Mouse (Mus musculus) liver, embryonic 15.5 days (tissue): Measurements from ENCODE around the gene Sap25. TPM values are rescaled to one million over a fixed set of nuclear protein-coding genes. Genes with fewer than 3 reads are reported as not detected.

ENCODE experiments used
- ATAC-seq: fragments of 200-750 bp; cut with Nextera tagmentation; 2 replicates; pipeline ENCODE4 v1.8.0; 2017; ENCODE audit warnings: moderate number of reproducible peaks, mild to moderate bottlenecking, moderate library complexity; ENCODE audit not compliant: insufficient read depth
- H3K27ac ChIP-seq: fragments of 300-500 bp; sonication (generic); replicated peaks from 2 replicates; pipeline ENCODE4 v1.5.1; 2015; ENCODE audit warnings: mild to moderate bottlenecking, inconsistent platforms
- H3K27me3 ChIP-seq: fragments of 300-500 bp; sonication (generic); 2 replicates; pipeline ENCODE4 v1.6.1; 2015; ENCODE audit warnings: mild to moderate bottlenecking, inconsistent platforms
- H3K36me3 ChIP-seq: fragments of 300-500 bp; sonication (generic); replicated peaks from 2 replicates; pipeline ENCODE4 v1.6.1; 2015; ENCODE audit warnings: moderate library complexity, mild to moderate bottlenecking, inconsistent platforms
- H3K4me1 ChIP-seq: fragments of 300-500 bp; sonication (generic); replicated peaks from 2 replicates; pipeline ENCODE4 v1.6.1; 2015; ENCODE audit warnings: inconsistent platforms
- H3K4me2 ChIP-seq: fragments of 300-500 bp; sonication (generic); 2 replicates; pipeline ENCODE4 v1.6.1; 2015; ENCODE audit warnings: moderate library complexity, mild to moderate bottlenecking, inconsistent platforms
- H3K4me3 ChIP-seq: fragments of 300-500 bp; sonication (generic); replicated peaks from 2 replicates; pipeline ENCODE4 v1.5.1; 2015; ENCODE audit warnings: mild to moderate bottlenecking, inconsistent platforms
- H3K9ac ChIP-seq: fragments of 300-500 bp; sonication (generic); 2 replicates; pipeline ENCODE4 v1.6.1; 2015; ENCODE audit warnings: moderate library complexity, mild to moderate bottlenecking, inconsistent platforms
- H3K9me3 ChIP-seq: fragments of 300-500 bp; sonication (generic); replicated peaks from 2 replicates; pipeline ENCODE4 v1.6.1; 2016; ENCODE audit warnings: inconsistent platforms
- WGBS: fragments of 180-500 bp; shearing (Covaris S2); methylation state at CpG from one replicate; pipeline ENCODE4 v1.1.7; 2015; ENCODE audit warnings: mixed read lengths; ENCODE audit not compliant: insufficient replicate concordance; 5-methylcytosine and 5-hydroxymethylcytosine counted together
- polyA plus RNA-seq: library from polyadenylated mRNA; unstranded; fragments of >200 nt; fragmentation: Nextera tagmentation; extraction: Ambion mirVana; gene quantifications from 2 replicates; pipeline ENCODE4 v1.2.1, GENCODE M21; 2015

Sap25 gene
- polyA plus RNA-seq, 1 experiment from 2014 or later: 3.6 TPM

GRCm38 (mm10) chr5:137663057-137663456 is 21.9 kb downstream of the Sap25 start:
- Histone ChIP-seq H3K4me2 (no peak overlapping the region), H3K36me3 (peaks cover 100% of the 10 kb centered on the region), H3K27me3 (no peaks in the 10 kb centered on the region), H3K4me1 (no peaks in the 10 kb centered on the region), H3K9me3 (no peaks in the 10 kb centered on the region), H3K9ac (no peak overlapping the region), H3K4me3 (no peak overlapping the region), H3K27ac (no peak overlapping the region)
- ATAC-seq: no peak
- 85% methylated on average over 9 of the region's 9 CpGs for WGBS

- no peak overlapping the region for H3K27ac ChIP-seq
- H3K4me1 ChIP-seq: peaks cover 44% of the 10 kb centered on the region
- H3K4me3 ChIP-seq: no peak overlapping the region
- H3K4me2 ChIP-seq: no peak overlapping the region
- ATAC-seq: no peak
- no peak overlapping the region for H3K9ac ChIP-seq
- no peaks in the 10 kb centered on the region for H3K9me3 ChIP-seq
- 84% methylated on average over 10 of the region's 10 CpGs for WGBS
- H3K36me3 ChIP-seq: peaks cover 65% of the 10 kb centered on the region
- H3K27me3 ChIP-seq: no peaks in the 10 kb centered on the region
These were observed 27.8 kb downstream of the Sap25 start for GRCm38 (mm10) chr5:137668971-137669370.

GRCm38 (mm10) chr5:137670240-137670639 is 29.1 kb downstream of the Sap25 start:
- ATAC-seq: no peak
- H3K4me2 ChIP-seq: no peak overlapping the region
- H3K9me3 ChIP-seq: no peaks in the 10 kb centered on the region
- H3K27me3 ChIP-seq: no peaks in the 10 kb centered on the region
- no peak overlapping the region for H3K4me3 ChIP-seq
- WGBS: 87% methylated on average over 1 of the region's 1 CpGs
- peaks cover 56% of the 10 kb centered on the region for H3K4me1 ChIP-seq
- peak overlapping the region; percentile 88; the same call in 1 of the 2 replicates for H3K27ac ChIP-seq
- peaks cover 62% of the 10 kb centered on the region for H3K36me3 ChIP-seq
- H3K9ac ChIP-seq: no peak overlapping the region

GRCm38 (mm10) chr5:137671443-137672240 is 30.5 kb downstream of the Sap25 start:
- WGBS: 21% methylated on average over 9 of the region's 9 CpGs
- Histone ChIP-seq H3K9me3 (no peaks in the 10 kb centered on the region), H3K4me3 (no peak overlapping the region), H3K27ac (peak overlapping the region; percentile 88), H3K27me3 (no peaks in the 10 kb centered on the region), H3K4me2 (peak overlapping the region; percentile 23), H3K9ac (0 out of 2 replicates have a peak overlapping the region, but pooled peaks have one; percentile 37), H3K4me1 (peaks cover 65% of the 10 kb centered on the region), H3K36me3 (peaks cover 56% of the 10 kb centered on the region)
- ATAC-seq: peak; percentile 52; the same call in 1 of the 2 replicates

- Histone ChIP-seq H3K9ac (no peak overlapping the region), H3K4me2 (peak overlapping the region; percentile 58), H3K9me3 (no peaks in the 10 kb centered on the region), H3K4me3 (no peak overlapping the region), H3K4me1 (peaks cover 65% of the 10 kb centered on the region), H3K27me3 (no peaks in the 10 kb centered on the region), H3K36me3 (peaks cover 56% of the 10 kb centered on the region), H3K27ac (peak overlapping the region; percentile 88)
- 73% methylated on average over 5 of the region's 5 CpGs for WGBS
- ATAC-seq: no peak
These were observed 31.2 kb downstream of the Sap25 start for GRCm38 (mm10) chr5:137672361-137672760.

GRCm38 (mm10) chr5:137673015-137673414 is 31.9 kb downstream of the Sap25 start:
- Histone ChIP-seq H3K36me3 (peaks cover 56% of the 10 kb centered on the region), H3K4me3 (peak overlapping the region; percentile 12; the same call in 1 of the 2 replicates), H3K4me1 (peaks cover 68% of the 10 kb centered on the region), H3K27me3 (no peaks in the 10 kb centered on the region), H3K27ac (peak overlapping the region; percentile 88), H3K9me3 (no peaks in the 10 kb centered on the region), H3K4me2 (peak overlapping the region; percentile 58), H3K9ac (peak overlapping the region; percentile 45)
- ATAC-seq: peak; percentile 77
- 23% methylated on average over 6 of the region's 6 CpGs for WGBS

GRCm38 (mm10) chr5:137674786-137675185 is 33.7 kb downstream of the Sap25 start:
- no peak overlapping the region for H3K4me3 ChIP-seq
- peak overlapping the region; percentile 88 for H3K27ac ChIP-seq
- H3K4me1 ChIP-seq: peaks cover 76% of the 10 kb centered on the region
- no peaks in the 10 kb centered on the region for H3K27me3 ChIP-seq
- no peaks in the 10 kb centered on the region for H3K9me3 ChIP-seq
- no peak overlapping the region for H3K4me2 ChIP-seq
- no peak overlapping the region for H3K9ac ChIP-seq
- H3K36me3 ChIP-seq: peaks cover 66% of the 10 kb centered on the region
- WGBS: 79% methylated on average over 8 of the region's 8 CpGs
- ATAC-seq: no peak

GRCm38 (mm10) chr5:137677859-137678258 is 36.7 kb downstream of the Sap25 start:
- peaks cover 78% of the 10 kb centered on the region for H3K36me3 ChIP-seq
- no peak overlapping the region for H3K4me2 ChIP-seq
- H3K27ac ChIP-seq: 0 out of 2 replicates have a peak overlapping the region, but pooled peaks have one; percentile 14

GRCm38 (mm10) chr5:137678736-137679135 is 37.6 kb downstream of the Sap25 start:
- no peaks in the 10 kb centered on the region for H3K9me3 ChIP-seq
- 79% methylated on average over 3 of the region's 3 CpGs for WGBS
- no peaks in the 10 kb centered on the region for H3K27me3 ChIP-seq
- H3K27ac ChIP-seq: peak overlapping the region; percentile 14; the same call in 1 of the 2 replicates
- H3K4me2 ChIP-seq: no peak overlapping the region
- H3K9ac ChIP-seq: no peak overlapping the region
- ATAC-seq: no peak
- H3K4me3 ChIP-seq: no peak overlapping the region
- H3K4me1 ChIP-seq: peaks cover 72% of the 10 kb centered on the region
- H3K36me3 ChIP-seq: peaks cover 78% of the 10 kb centered on the region

More at GRCm38 (mm10) chr5:137677859-137678258, 36.7 kb downstream of the Sap25 start:
- Histone ChIP-seq H3K9ac (no peak overlapping the region), H3K27me3 (no peaks in the 10 kb centered on the region), H3K9me3 (no peaks in the 10 kb centered on the region), H3K4me1 (peaks cover 73% of the 10 kb centered on the region), H3K4me3 (no peak overlapping the region)
- ATAC-seq: no peak
- 94% methylated on average over 8 of the region's 8 CpGs for WGBS

GRCm38 (mm10) chr5:137679726-137680125 is 38.6 kb downstream of the Sap25 start:
- no peak overlapping the region for H3K9ac ChIP-seq
- whole genome bisulfite sequencing: 89% methylated on average over 4 of the region's 4 CpGs
- H3K36me3 ChIP-seq: peaks cover 69% of the 10 kb centered on the region
- 0 out of 2 replicates have a peak overlapping the region, but pooled peaks have one; percentile 19 for H3K27ac ChIP-seq
- no peak overlapping the region for H3K4me2 ChIP-seq
- H3K4me3 ChIP-seq: no peak overlapping the region
- no peak for ATAC-seq
- H3K4me1 ChIP-seq: peaks cover 62% of the 10 kb centered on the region
- no peaks in the 10 kb centered on the region for H3K9me3 ChIP-seq
- H3K27me3 ChIP-seq: no peaks in the 10 kb centered on the region

- H3K9ac ChIP-seq: peak overlapping the region; percentile 44
- WGBS: 87% methylated on average over 6 of the region's 6 CpGs
- H3K4me1 ChIP-seq: peaks cover 76% of the 10 kb centered on the region
- H3K27me3 ChIP-seq: no peaks in the 10 kb centered on the region
- peaks cover 50% of the 10 kb centered on the region for H3K36me3 ChIP-seq
- H3K9me3 ChIP-seq: no peaks in the 10 kb centered on the region
- peak overlapping the region; percentile 46; the same call in 1 of the 2 replicates for H3K27ac ChIP-seq
- ATAC-seq: no peak
- peak overlapping the region; percentile 89 for H3K4me2 ChIP-seq
- peak overlapping the region; percentile 92 for H3K4me3 ChIP-seq
These were observed 41.4 kb downstream of the Sap25 start for GRCm38 (mm10) chr5:137682526-137682925.
